ENCODE assay signal across 8 mouse cellular contexts in the genomic region with DNA sequence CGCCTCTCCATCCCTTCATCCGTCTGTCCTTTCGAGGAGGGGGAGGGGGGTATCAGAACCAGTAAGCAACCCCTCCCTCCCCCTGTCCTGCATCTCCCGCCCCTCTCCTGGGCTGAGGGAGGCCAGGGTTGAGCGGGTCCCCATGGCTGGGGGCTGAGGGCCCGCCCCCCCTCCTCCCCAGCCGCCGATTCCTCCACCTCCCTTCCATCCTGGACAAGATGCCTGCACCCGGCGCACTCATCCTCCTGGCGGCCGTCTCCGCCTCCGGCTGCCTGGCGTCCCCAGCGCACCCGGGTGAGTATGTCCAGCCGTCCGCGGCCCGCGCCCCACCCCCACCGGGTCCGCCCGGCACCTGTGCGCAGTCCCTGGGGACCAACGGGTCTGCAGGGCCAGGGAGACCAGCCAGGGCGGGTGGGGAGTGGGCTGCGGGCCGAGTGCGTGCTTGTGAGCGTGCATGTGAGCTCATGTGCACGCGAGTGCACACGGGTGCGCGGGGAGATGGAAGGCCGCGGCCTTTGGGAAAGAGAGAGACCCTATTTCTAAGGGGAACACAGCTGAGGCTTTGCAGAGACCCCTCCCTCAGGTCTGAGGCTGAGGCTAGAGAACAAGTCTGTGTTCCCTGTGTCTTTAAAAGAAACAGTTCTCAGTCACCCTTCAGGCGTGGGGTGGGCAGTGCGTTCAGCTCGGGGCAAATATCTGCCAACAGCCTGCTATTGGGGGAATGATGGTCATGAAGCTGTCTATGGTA. TPM values are rescaled to one million over a fixed set of nuclear protein-coding genes. Genes with fewer than 3 reads are reported as not detected.
A peak's percentile ranks its signal among the peaks of the same experiment; 100 is the strongest.
DNase-seq lines count a peak whose midpoint lies in the region; ATAC-seq and TF ChIP-seq lines count a peak whose summit lies in the region.

No protein-coding gene starts in this region.

- H3K4me3 ChIP-seq in forebrain, embryonic 15.5 days, result peak overlapping the region; percentile 61
- H3K4me3 ChIP-seq in liver, embryonic 15.5 days (replicated peaks), result peak overlapping the region; percentile 18; the same call in 1 of the 2 replicates
- H3K4me3 ChIP-seq in lung, adult 2 months (replicated peaks; ENCODE audit: extremely low read depth, low read depth, low read length), result no peak overlapping the region

- H3K9me3 ChIP-seq in forebrain, embryonic 15.5 days, result no peaks in the 10 kb centered on the region
- H3K9me3 ChIP-seq in liver, embryonic 15.5 days (replicated peaks), result no peaks in the 10 kb centered on the region

- ATAC-seq in forebrain, embryonic 15.5 days (replicated peaks), result peak; percentile 44
- ATAC-seq in liver, embryonic 15.5 days (ENCODE audit: insufficient read depth), result no peak

- peak overlapping the region; percentile 99 for H3K27ac ChIP-seq in forebrain, embryonic 15.5 days (replicated peaks)
- H3K27ac ChIP-seq in liver, embryonic 15.5 days (replicated peaks), result no peak overlapping the region

- no peak for TF ChIP-seq CTCF in lung, adult 2 months (IDR thresholded peaks at IDR 0.05; ENCODE audit: insufficient read depth, low read length)

- under 1% methylated on average over 40 of the region's 42 CpGs for WGBS in forebrain, embryonic 15.5 days
- 2% methylated on average over 40 of the region's 42 CpGs for whole genome bisulfite sequencing in liver, embryonic 15.5 days (ENCODE audit: insufficient replicate concordance)
- 3% methylated on average over 39 of the region's 42 CpGs for WGBS in lung, adult 2 months

- H3K36me3 ChIP-seq in forebrain, embryonic 15.5 days, result peaks cover 30% of the 10 kb centered on the region
- no peaks in the 10 kb centered on the region for H3K36me3 ChIP-seq in liver, embryonic 15.5 days (replicated peaks)

- H3K4me2 ChIP-seq in forebrain, embryonic 15.5 days (replicated peaks), result peak overlapping the region; percentile 87
- peak overlapping the region; percentile 15; the same call in 1 of the 2 replicates for H3K4me2 ChIP-seq in liver, embryonic 15.5 days

- no peak for TF ChIP-seq POLR2A in lung, adult 2 months (IDR thresholded peaks at IDR 0.05; ENCODE audit: borderline replicate concordance, extremely low read depth, low read depth, low read length)

- H3K27me3 ChIP-seq in forebrain, embryonic 15.5 days, result no peaks in the 10 kb centered on the region
- peaks cover 80% of the 10 kb centered on the region for H3K27me3 ChIP-seq in liver, embryonic 15.5 days

- H3K4me1 ChIP-seq in forebrain, embryonic 15.5 days, result peaks cover 37% of the 10 kb centered on the region
- H3K4me1 ChIP-seq in liver, embryonic 15.5 days (replicated peaks), result peaks cover 18% of the 10 kb centered on the region
- no peaks in the 10 kb centered on the region for H3K4me1 ChIP-seq in lung, adult 2 months (ENCODE audit: control insufficient read depth, insufficient read depth, low read length)

- H3K9ac ChIP-seq in forebrain, embryonic 15.5 days (replicated peaks), result peak overlapping the region; percentile 95
- H3K9ac ChIP-seq in liver, embryonic 15.5 days, result no peak overlapping the region

- peak; percentile 63 to 75 for DNase-seq in layer of hippocampus, postnatal 10 days (ENCODE audit: low spot score in 2 of 2)
- DNase-seq in layer of hippocampus, adult 11-12 months (ENCODE audit: low spot score), result no peak
- DNase-seq in cerebellum, adult 9-10 months, result peak; percentile 79
- DNase-seq in testis, postnatal 10 days (ENCODE audit: low spot score), result peak; percentile 73
- no peak for DNase-seq in thymus, postnatal 36 days
- no peak for DNase-seq in lung, adult 2 months

RNA-seq across cellular contexts. Expression of gene Sult2b1, which starts 1.1 kb away (rescaled TPM):
- 10 to 100 TPM; 11.8 to 12.0 TPM for total RNA-seq in layer of hippocampus, postnatal 10 days (2021)
- polyA plus RNA-seq in forebrain, embryonic 15.5 days (2015; fragmentation: Nextera tagmentation; extraction: Ambion mirVana), result 6.0 and 7.6 TPM in 2 replicates
- 0.07 and 0.22 TPM in 2 replicates for polyA plus RNA-seq in liver, embryonic 15.5 days (2015; fragmentation: Nextera tagmentation; extraction: Ambion mirVana)
- 5.5 and 19.3 TPM in 2 replicates for polyA plus RNA-seq in lung, adult 2 months (2012; rRNA removed)

RNA-seq across cellular contexts. Expression of gene Lmtk3, which starts 2.0 kb away (rescaled TPM):
- total RNA-seq in layer of hippocampus, postnatal 10 days (2021), result 100 to 1,000 TPM; 298 to 311 TPM
- 21.7 and 22.9 TPM in 2 replicates for polyA plus RNA-seq in forebrain, embryonic 15.5 days (2015; fragmentation: Nextera tagmentation; extraction: Ambion mirVana)
- polyA plus RNA-seq in liver, embryonic 15.5 days (2015; fragmentation: Nextera tagmentation; extraction: Ambion mirVana), result not detected in 2 replicates
- 0.70 and 1.5 TPM in 2 replicates for polyA plus RNA-seq in lung, adult 2 months (2012; rRNA removed)

RNA-seq across cellular contexts. Expression of gene Cyth2, which starts 28.8 kb away (rescaled TPM):
- 100 to 1,000 TPM; 180 to 184 TPM for total RNA-seq in layer of hippocampus, postnatal 10 days (2021)
- 376 and 383 TPM in 2 replicates for polyA plus RNA-seq in forebrain, embryonic 15.5 days (2015; fragmentation: Nextera tagmentation; extraction: Ambion mirVana)
- 30.4 and 30.9 TPM in 2 replicates for polyA plus RNA-seq in liver, embryonic 15.5 days (2015; fragmentation: Nextera tagmentation; extraction: Ambion mirVana)
- polyA plus RNA-seq in lung, adult 2 months (2012; rRNA removed), result 42.6 and 57.7 TPM in 2 replicates

RNA-seq across cellular contexts. Expression of gene Kcnj14, which starts 39.0 kb away (rescaled TPM):
- 1 to 10 TPM; 2.0 to 2.6 TPM for total RNA-seq in layer of hippocampus, postnatal 10 days (2021)
- polyA plus RNA-seq in forebrain, embryonic 15.5 days (2015; fragmentation: Nextera tagmentation; extraction: Ambion mirVana), result 0.55 and 0.98 TPM in 2 replicates
- polyA plus RNA-seq in liver, embryonic 15.5 days (2015; fragmentation: Nextera tagmentation; extraction: Ambion mirVana), result 0.06 and 0.12 TPM in 2 replicates
- polyA plus RNA-seq in lung, adult 2 months (2012; rRNA removed), result 0.43 and 0.49 TPM in 2 replicates

RNA-seq across cellular contexts. Expression of gene Grwd1, which starts 45.2 kb away (rescaled TPM):
- 10 to 100 TPM; 27.0 to 27.3 TPM for total RNA-seq in layer of hippocampus, postnatal 10 days (2021)
- polyA plus RNA-seq in forebrain, embryonic 15.5 days (2015; fragmentation: Nextera tagmentation; extraction: Ambion mirVana), result 46.8 and 46.9 TPM in 2 replicates
- polyA plus RNA-seq in liver, embryonic 15.5 days (2015; fragmentation: Nextera tagmentation; extraction: Ambion mirVana), result 24.7 and 25.3 TPM in 2 replicates
- 7.9 and 11.8 TPM in 2 replicates for polyA plus RNA-seq in lung, adult 2 months (2012; rRNA removed)

Comparison
In these comparisons a context has a peak if more than half of its experiments do, and no peak if none do; other contexts are left out.
1. DNase-seq: peak in layer of hippocampus, postnatal 10 days (2 of 2), cerebellum, adult 9-10 months (single experiment) and testis, postnatal 10 days (single experiment); none in layer of hippocampus, adult 11-12 months (single experiment), thymus, postnatal 36 days (0 of 2) and lung, adult 2 months (single experiment).